Mouse (Mus musculus): ENCODE data around the gene Ehf. TPM values are rescaled to one million over a fixed set of nuclear protein-coding genes. Genes with fewer than 3 reads are reported as not detected.

Gene Ehf
- polyA plus RNA-seq, 1 experiment from 2014 or later = not detected

DNA sequence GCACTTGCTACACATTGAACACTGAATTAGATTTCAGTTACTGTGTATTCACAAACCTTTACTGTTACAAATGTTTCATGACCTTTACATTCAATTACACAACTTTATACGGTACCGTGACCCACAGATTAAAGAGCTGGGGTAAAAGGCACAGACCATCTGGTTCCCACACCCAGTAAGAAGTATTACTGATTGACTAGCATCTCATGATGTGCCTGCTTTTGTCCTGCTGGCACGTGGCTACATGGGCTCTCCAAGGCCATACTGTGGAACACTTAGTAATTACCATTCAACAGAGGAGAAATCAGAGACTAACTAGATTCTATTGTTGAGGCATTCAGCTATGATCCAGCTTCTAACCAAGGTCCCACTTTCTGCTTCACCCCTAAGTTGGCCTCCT, 32.9 kb upstream of the Ehf start:
- Histone ChIP-seq H3K36me3 (ENCODE audit: control insufficient read depth, insufficient read depth, low read length) (no peaks in the 10 kb centered on the region), H3K4me3 (ENCODE audit: low read depth, low read length) (no peak overlapping the region), H3K27ac (ENCODE audit: low read depth, low read length) (no peak overlapping the region), H3K27me3 (ENCODE audit: control insufficient read depth, insufficient read depth, low read length) (no peaks in the 10 kb centered on the region), H3K9ac (ENCODE audit: low read length) (no peak overlapping the region), H3K9me3 (ENCODE audit: control insufficient read depth, low read length) (no peaks in the 10 kb centered on the region), H3K4me1 (ENCODE audit: control insufficient read depth, insufficient read depth, low read length) (no peaks in the 10 kb centered on the region), H3K4me2 (no peak overlapping the region)
- ATAC-seq (ENCODE audit: low FRiP score) (no peak), DNase-seq (ENCODE audit: low spot score, missing footprints) (no peak)
- 86% methylated on average over 3 of the region's 3 CpGs for WGBS

DNA sequence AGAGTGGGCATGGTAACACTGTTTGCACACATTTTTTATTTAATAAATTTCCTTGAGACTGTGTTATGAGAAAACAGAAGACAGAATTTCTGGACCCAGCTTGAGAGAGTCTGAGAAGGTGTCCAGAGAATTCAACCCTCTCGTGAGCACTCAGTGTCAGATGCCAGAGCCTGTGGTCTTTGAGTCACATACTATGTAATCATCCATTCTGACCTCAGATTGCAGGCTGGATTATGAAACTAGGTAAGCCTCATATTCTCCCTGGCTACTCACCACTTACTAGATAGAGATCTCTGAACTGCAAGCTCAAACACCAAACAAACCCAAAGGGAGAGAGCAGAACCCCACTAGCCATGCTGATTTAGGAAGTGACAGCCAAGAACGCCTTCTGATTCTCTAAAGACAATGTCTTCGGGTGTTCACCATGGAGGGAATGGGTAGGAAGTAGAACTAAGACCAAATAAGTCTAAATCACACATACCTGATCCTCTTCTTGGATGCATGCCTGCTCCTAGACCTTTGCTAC, 28.7 kb upstream of the Ehf start:
- Histone ChIP-seq H3K36me3 (ENCODE audit: control insufficient read depth, insufficient read depth, low read length) (no peaks in the 10 kb centered on the region), H3K4me2 (no peak overlapping the region), H3K27me3 (ENCODE audit: control insufficient read depth, insufficient read depth, low read length) (no peaks in the 10 kb centered on the region), H3K27ac (ENCODE audit: low read depth, low read length) (no peak overlapping the region), H3K4me3 (ENCODE audit: low read depth, low read length) (no peak overlapping the region), H3K9ac (ENCODE audit: low read length) (no peak overlapping the region), H3K9me3 (ENCODE audit: control insufficient read depth, low read length) (no peaks in the 10 kb centered on the region), H3K4me1 (ENCODE audit: control insufficient read depth, insufficient read depth, low read length) (no peaks in the 10 kb centered on the region)
- 83% methylated on average over 3 of the region's 3 CpGs for WGBS
- DNase-seq (ENCODE audit: low spot score, missing footprints) (no peak), ATAC-seq (ENCODE audit: low FRiP score) (no peak)

DNA sequence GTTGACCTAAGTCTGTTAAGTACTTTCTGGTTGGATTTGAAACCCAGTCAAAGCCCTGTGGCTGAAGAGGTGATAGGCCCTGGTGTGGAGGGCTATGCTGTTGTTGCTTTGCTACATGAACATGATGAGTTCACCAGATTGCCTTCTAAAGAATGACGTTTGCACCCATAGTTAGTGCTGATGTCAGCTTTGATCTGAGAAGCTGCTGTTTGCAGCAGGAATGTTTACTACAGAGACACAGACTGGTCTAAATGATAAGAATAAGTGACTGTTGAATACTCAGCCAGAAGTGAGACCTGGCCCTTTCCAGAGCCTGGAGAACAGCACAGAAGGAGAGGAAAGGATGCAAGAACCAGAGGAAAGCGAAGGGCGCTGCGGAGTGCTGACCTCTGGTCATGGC, 25.7 kb upstream of the Ehf start:
- Histone ChIP-seq H3K9me3 (ENCODE audit: control insufficient read depth, low read length) (no peaks in the 10 kb centered on the region), H3K27me3 (ENCODE audit: control insufficient read depth, insufficient read depth, low read length) (no peaks in the 10 kb centered on the region), H3K36me3 (ENCODE audit: control insufficient read depth, insufficient read depth, low read length) (no peaks in the 10 kb centered on the region), H3K4me1 (ENCODE audit: control insufficient read depth, insufficient read depth, low read length) (no peaks in the 10 kb centered on the region), H3K4me3 (ENCODE audit: low read depth, low read length) (no peak overlapping the region), H3K4me2 (no peak overlapping the region), H3K27ac (ENCODE audit: low read depth, low read length) (no peak overlapping the region), H3K9ac (ENCODE audit: low read length) (no peak overlapping the region)
- DNase-seq (ENCODE audit: low spot score, missing footprints) (peak; percentile 12), ATAC-seq (ENCODE audit: low FRiP score) (no peak)
- 93% methylated on average over 4 of the region's 4 CpGs for WGBS

DNA sequence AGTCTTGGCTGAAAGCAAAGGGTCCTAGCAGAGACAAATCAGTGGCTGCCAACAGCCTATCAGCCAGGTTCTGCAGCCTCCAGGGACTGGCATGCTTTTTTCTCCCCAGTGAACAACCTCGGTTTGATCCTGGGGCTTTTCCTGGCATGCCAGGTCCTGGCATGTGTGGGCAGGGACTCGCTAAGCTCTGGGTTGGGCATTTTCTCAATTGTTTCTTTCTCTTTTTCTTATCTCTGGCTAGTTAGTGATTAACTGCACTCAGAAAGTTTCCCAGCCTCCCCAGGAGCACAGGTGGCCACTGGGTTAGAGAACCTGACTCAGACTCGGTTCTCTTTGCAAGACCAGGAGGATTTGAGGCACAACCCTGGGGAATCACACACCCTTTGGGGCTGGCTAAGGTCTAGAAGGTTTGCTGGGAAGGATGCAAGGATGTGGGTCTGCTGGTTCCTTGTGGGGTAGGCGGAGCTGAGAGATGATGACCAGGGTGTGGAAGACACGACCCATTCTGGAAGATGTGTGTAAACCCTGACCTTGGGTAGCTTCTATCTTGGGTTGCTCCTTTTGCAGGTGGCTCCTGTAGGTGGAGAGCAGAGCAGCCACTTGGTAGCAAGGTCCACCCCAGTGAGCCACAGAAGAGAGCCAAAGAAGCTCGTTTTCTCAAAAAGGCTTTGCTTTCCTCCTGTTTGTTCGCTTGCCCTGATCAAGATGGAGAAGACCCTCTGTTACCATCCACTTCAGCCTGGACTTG, 22.4 kb upstream of the Ehf start:
- Histone ChIP-seq H3K36me3 (ENCODE audit: control insufficient read depth, insufficient read depth, low read length) (no peaks in the 10 kb centered on the region), H3K9me3 (ENCODE audit: control insufficient read depth, low read length) (no peaks in the 10 kb centered on the region), H3K9ac (ENCODE audit: low read length) (no peak overlapping the region), H3K27ac (ENCODE audit: low read depth, low read length) (no peak overlapping the region), H3K27me3 (ENCODE audit: control insufficient read depth, insufficient read depth, low read length) (no peaks in the 10 kb centered on the region), H3K4me2 (no peak overlapping the region), H3K4me3 (ENCODE audit: low read depth, low read length) (no peak overlapping the region), H3K4me1 (ENCODE audit: control insufficient read depth, insufficient read depth, low read length) (no peaks in the 10 kb centered on the region)
- no peak for ATAC-seq (ENCODE audit: low FRiP score)
- WGBS = 90% methylated on average over 7 of the region's 7 CpGs
- no peak for DNase-seq (ENCODE audit: low spot score, missing footprints)

DNA sequence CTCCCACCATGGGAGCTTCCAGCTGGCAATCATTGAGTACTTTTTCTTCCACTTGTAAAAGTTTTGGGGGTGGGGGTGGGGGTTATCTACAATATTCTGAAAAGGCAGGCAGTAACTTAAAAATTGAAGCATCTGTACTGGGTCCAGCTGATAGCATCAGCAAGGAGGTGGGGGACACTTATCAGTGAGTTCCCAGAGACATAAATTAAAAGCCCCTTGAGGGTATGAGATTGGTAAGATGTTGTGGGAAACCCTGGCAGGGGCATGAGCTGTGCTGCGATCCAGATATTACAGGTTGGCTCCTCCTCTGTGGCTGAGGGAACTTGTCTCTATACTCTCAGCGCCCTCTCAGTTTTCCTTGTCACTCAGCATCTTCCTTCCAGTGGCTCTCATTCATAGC, 21.2 kb upstream of the Ehf start:
- no peaks in the 10 kb centered on the region for H3K4me1 ChIP-seq (ENCODE audit: control insufficient read depth, insufficient read depth, low read length)
- H3K36me3 ChIP-seq (ENCODE audit: control insufficient read depth, insufficient read depth, low read length) = no peaks in the 10 kb centered on the region
- WGBS = 93% methylated on average over 2 of the region's 2 CpGs
- no peaks in the 10 kb centered on the region for H3K27me3 ChIP-seq (ENCODE audit: control insufficient read depth, insufficient read depth, low read length)
- H3K4me2 ChIP-seq = no peak overlapping the region
- H3K9me3 ChIP-seq (ENCODE audit: control insufficient read depth, low read length) = no peaks in the 10 kb centered on the region
- no peak overlapping the region for H3K9ac ChIP-seq (ENCODE audit: low read length)
- DNase-seq (ENCODE audit: low spot score, missing footprints) = no peak
- no peak overlapping the region for H3K4me3 ChIP-seq (ENCODE audit: low read depth, low read length)
- H3K27ac ChIP-seq (ENCODE audit: low read depth, low read length) = no peak overlapping the region
- no peak for ATAC-seq (ENCODE audit: low FRiP score)

DNA sequence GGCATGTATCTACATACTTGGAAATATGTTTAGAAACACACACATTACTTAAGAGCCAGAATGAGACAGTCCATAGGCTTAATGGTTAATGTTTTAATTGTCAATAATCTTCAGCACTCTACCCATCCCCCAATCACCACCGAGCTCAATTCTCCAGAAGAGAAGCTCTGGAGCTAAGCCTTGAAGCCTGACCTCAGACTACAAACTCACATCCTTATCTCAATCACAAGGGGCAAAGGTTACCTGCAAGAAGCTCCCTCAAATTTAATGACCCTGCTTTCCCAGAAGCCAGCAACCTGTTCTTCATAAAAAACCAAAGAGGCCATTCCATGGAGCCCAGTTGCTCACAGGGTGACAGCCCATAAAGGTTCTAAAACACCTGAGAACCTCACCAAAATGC, 19.1 kb upstream of the Ehf start:
- no peak overlapping the region for H3K4me3 ChIP-seq (ENCODE audit: low read depth, low read length)
- H3K4me1 ChIP-seq (ENCODE audit: control insufficient read depth, insufficient read depth, low read length) = no peaks in the 10 kb centered on the region
- H3K27me3 ChIP-seq (ENCODE audit: control insufficient read depth, insufficient read depth, low read length) = no peaks in the 10 kb centered on the region
- H3K36me3 ChIP-seq (ENCODE audit: control insufficient read depth, insufficient read depth, low read length) = no peaks in the 10 kb centered on the region
- ATAC-seq (ENCODE audit: low FRiP score) = no peak
- no peak overlapping the region for H3K9ac ChIP-seq (ENCODE audit: low read length)
- H3K4me2 ChIP-seq = no peak overlapping the region
- H3K27ac ChIP-seq (ENCODE audit: low read depth, low read length) = no peak overlapping the region
- no peaks in the 10 kb centered on the region for H3K9me3 ChIP-seq (ENCODE audit: control insufficient read depth, low read length)
- peak; percentile 53 for DNase-seq (ENCODE audit: low spot score, missing footprints)
- 73% methylated on average over 1 of the region's 1 CpGs for WGBS

DNA sequence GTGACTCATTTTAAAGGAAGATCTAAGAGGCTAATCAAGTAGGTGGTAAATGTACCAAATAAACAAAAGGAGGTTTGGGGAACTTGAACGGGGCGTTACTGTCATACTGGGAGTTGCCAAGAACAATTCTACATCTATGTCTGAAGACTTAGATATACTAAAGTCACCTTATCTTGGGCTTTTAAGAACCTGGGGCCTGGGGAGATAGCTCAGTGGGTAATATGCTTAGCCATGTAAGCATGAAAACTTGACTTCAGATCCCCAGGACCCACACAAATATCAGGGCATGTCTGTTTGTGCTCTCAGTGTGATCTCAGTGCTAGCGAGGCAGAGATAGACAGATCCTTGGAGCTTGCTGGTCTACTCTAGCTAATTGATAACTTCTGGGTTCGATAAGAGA, 18.6 kb upstream of the Ehf start:
- H3K27ac ChIP-seq (ENCODE audit: low read depth, low read length) = no peak overlapping the region
- no peak for ATAC-seq (ENCODE audit: low FRiP score)
- H3K4me1 ChIP-seq (ENCODE audit: control insufficient read depth, insufficient read depth, low read length) = no peaks in the 10 kb centered on the region
- H3K27me3 ChIP-seq (ENCODE audit: control insufficient read depth, insufficient read depth, low read length) = no peaks in the 10 kb centered on the region
- H3K9ac ChIP-seq (ENCODE audit: low read length) = no peak overlapping the region
- H3K9me3 ChIP-seq (ENCODE audit: control insufficient read depth, low read length) = no peaks in the 10 kb centered on the region
- no peaks in the 10 kb centered on the region for H3K36me3 ChIP-seq (ENCODE audit: control insufficient read depth, insufficient read depth, low read length)
- H3K4me3 ChIP-seq (ENCODE audit: low read depth, low read length) = no peak overlapping the region
- no peak overlapping the region for H3K4me2 ChIP-seq
- DNase-seq (ENCODE audit: low spot score, missing footprints) = peak; percentile 6
- 87% methylated on average over 4 of the region's 4 CpGs for WGBS

DNA sequence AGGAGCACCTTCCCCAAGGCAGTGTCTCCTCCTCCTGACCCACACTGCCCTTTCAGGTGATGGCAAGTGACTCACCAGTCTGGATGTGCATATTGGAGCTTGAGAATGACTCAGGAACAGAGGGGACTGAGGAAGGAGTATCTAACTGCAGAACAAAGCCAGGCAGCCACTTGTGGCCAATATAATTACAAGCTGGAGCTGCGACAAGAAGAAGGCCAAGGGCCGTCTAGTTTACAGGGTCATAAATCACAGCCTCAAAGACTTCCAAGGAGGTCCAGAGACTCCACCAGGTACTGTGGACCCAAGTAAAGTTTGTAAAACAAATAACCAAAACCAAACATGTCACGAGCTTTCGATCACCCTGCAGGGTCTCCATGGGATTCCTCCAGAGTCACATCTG, 10.9 kb upstream of the Ehf start:
- Histone ChIP-seq H3K27ac (ENCODE audit: low read depth, low read length) (no peak overlapping the region), H3K36me3 (ENCODE audit: control insufficient read depth, insufficient read depth, low read length) (no peaks in the 10 kb centered on the region), H3K27me3 (ENCODE audit: control insufficient read depth, insufficient read depth, low read length) (no peaks in the 10 kb centered on the region), H3K4me3 (ENCODE audit: low read depth, low read length) (no peak overlapping the region), H3K4me1 (ENCODE audit: control insufficient read depth, insufficient read depth, low read length) (no peaks in the 10 kb centered on the region), H3K9me3 (ENCODE audit: control insufficient read depth, low read length) (no peaks in the 10 kb centered on the region), H3K4me2 (no peak overlapping the region), H3K9ac (ENCODE audit: low read length) (no peak overlapping the region)
- ATAC-seq (ENCODE audit: low FRiP score) (no peak), DNase-seq (ENCODE audit: low spot score, missing footprints) (no peak)
- WGBS = 88% methylated on average over 4 of the region's 4 CpGs

DNA sequence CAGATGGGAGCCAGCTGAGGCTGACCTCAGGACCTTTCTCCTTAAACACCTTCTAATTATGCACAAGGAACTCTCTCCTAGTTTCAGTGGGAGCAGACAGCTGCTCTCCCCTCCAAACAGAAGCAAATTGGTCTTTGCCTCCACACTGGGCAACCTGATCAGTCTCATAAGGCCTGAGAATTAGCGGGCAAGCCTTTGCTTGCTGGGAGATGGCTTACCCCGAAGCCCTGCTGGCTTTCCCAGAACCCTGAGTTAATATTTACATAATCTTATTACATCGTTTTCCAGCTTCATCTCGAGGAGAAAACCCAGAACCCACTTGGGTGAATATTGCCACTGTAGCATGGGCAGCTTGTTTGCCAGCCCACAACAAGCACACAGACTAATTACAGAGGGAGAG, 9.6 kb upstream of the Ehf start:
- ATAC-seq (ENCODE audit: low FRiP score) = no peak
- no peaks in the 10 kb centered on the region for H3K27me3 ChIP-seq (ENCODE audit: control insufficient read depth, insufficient read depth, low read length)
- H3K4me2 ChIP-seq = no peak overlapping the region
- no peaks in the 10 kb centered on the region for H3K4me1 ChIP-seq (ENCODE audit: control insufficient read depth, insufficient read depth, low read length)
- H3K4me3 ChIP-seq (ENCODE audit: low read depth, low read length) = no peak overlapping the region
- no peaks in the 10 kb centered on the region for H3K9me3 ChIP-seq (ENCODE audit: control insufficient read depth, low read length)
- no peaks in the 10 kb centered on the region for H3K36me3 ChIP-seq (ENCODE audit: control insufficient read depth, insufficient read depth, low read length)
- DNase-seq (ENCODE audit: low spot score, missing footprints) = no peak
- H3K27ac ChIP-seq (ENCODE audit: low read depth, low read length) = no peak overlapping the region
- WGBS = 48% methylated on average over 4 of the region's 4 CpGs
- no peak overlapping the region for H3K9ac ChIP-seq (ENCODE audit: low read length)

Measured in midbrain, embryonic 11.5 days (tissue).